Mouse (Mus musculus) midbrain, embryonic 11.5 days (tissue): ENCODE results near the gene Cfap44. TPM values are rescaled to one million over a fixed set of nuclear protein-coding genes. Genes with fewer than 3 reads are reported as not detected.

Source experiments
- ATAC-seq: fragments of 200-750 bp; cut with Nextera tagmentation; 2 replicates; pipeline ENCODE4 v1.8.0; 2017; ENCODE audit warnings: moderate TSS enrichment, moderate library complexity; ENCODE audit not compliant: low FRiP score
- DNase-seq: peaks from one replicate; pipeline ENCODE4 v3.0.0; 2015; ENCODE audit warnings: low spot score; ENCODE audit errors: missing footprints
- H3K27ac ChIP-seq: fragments of 300-500 bp; sonication (generic); 2 replicates; pipeline ENCODE4 v1.5.1; 2014; ENCODE audit warnings: low read depth, low read length
- H3K27me3 ChIP-seq: fragments of 300-500 bp; sonication (generic); 2 replicates; pipeline ENCODE4 v1.6.1; 2014; ENCODE audit warnings: mild to moderate bottlenecking, low read length, moderate library complexity, mixed read lengths; ENCODE audit not compliant: control insufficient read depth, insufficient read depth
- H3K36me3 ChIP-seq: fragments of 300-500 bp; sonication (generic); 2 replicates; pipeline ENCODE4 v1.6.1; 2014; ENCODE audit warnings: mild to moderate bottlenecking, low read length, moderate library complexity, mixed read lengths; ENCODE audit not compliant: control insufficient read depth, insufficient read depth
- H3K4me1 ChIP-seq: fragments of 300-500 bp; sonication (generic); 2 replicates; pipeline ENCODE4 v1.6.1; 2014; ENCODE audit warnings: low read length; ENCODE audit not compliant: control insufficient read depth, insufficient read depth
- H3K4me2 ChIP-seq: fragments of 300-500 bp; sonication (generic); 2 replicates; pipeline ENCODE4 v1.6.1; 2014; ENCODE audit warnings: mild to moderate bottlenecking, moderate library complexity
- H3K4me3 ChIP-seq: fragments of 300-500 bp; sonication (generic); 2 replicates; pipeline ENCODE4 v1.5.1; 2014; ENCODE audit warnings: low read depth, low read length
- H3K9ac ChIP-seq: fragments of 300-500 bp; sonication (generic); 2 replicates; pipeline ENCODE4 v1.6.1; 2014; ENCODE audit warnings: low read length
- H3K9me3 ChIP-seq: fragments of 300-500 bp; sonication (generic); 2 replicates; pipeline ENCODE4 v1.6.1; 2016; ENCODE audit warnings: low read length; ENCODE audit not compliant: control insufficient read depth
- WGBS: fragments of 180-500 bp; shearing (Covaris S2); extraction: QIAGEN DNeasy Blood & Tissue Kit; methylation state at CpG from one replicate; pipeline ENCODE4 v1.1.7; 2014; 5-methylcytosine and 5-hydroxymethylcytosine counted together
- polyA plus RNA-seq: library from polyadenylated mRNA; unstranded; fragments of >200 nt; fragmentation: Nextera tagmentation; extraction: Ambion mirVana; gene quantifications from 2 replicates; pipeline ENCODE4 v1.2.1, GENCODE M21; 2014

The Cfap44 gene
- polyA plus RNA-seq, 1 experiment from 2014 or later: 0.89 TPM

DNA sequence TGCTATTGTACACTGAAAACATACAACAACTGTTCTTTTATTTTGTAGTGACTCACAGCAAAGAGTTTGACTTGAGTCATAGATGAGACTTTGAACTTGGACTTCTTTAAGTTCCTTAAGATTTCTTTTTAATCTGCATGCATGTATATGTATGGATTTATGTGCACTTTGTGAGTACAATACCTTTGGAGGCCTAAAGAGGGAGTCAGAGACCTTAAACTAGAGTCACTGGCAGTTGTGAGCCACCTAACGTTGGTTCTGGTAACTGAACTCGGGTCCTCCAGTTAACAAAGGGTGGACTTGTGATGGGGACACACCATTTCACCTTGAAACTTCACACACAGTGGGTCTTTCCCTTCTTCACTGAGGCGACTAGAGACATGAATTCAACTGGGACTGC, 103.9 kb downstream of the Cfap44 start:
- H3K27ac ChIP-seq: no peak overlapping the region
- no peaks in the 10 kb centered on the region for H3K27me3 ChIP-seq
- no peak for ATAC-seq
- 89% methylated on average over 3 of the region's 3 CpGs for WGBS
- no peak overlapping the region for H3K4me2 ChIP-seq
- H3K9ac ChIP-seq: no peak overlapping the region
- H3K4me3 ChIP-seq: no peak overlapping the region
- no peaks in the 10 kb centered on the region for H3K9me3 ChIP-seq
- H3K4me1 ChIP-seq: no peaks in the 10 kb centered on the region
- no peak for DNase-seq
- peaks cover 61% of the 10 kb centered on the region for H3K36me3 ChIP-seq

GRCm38 (mm10) chr16:44501783-44502182, 107.2 kb downstream of the Cfap44 start:
- WGBS: 95% methylated on average over 10 of the region's 10 CpGs
- no peak for DNase-seq
- H3K36me3 ChIP-seq: peaks cover 60% of the 10 kb centered on the region
- no peak for ATAC-seq
- no peak overlapping the region for H3K9ac ChIP-seq
- H3K4me1 ChIP-seq: no peaks in the 10 kb centered on the region
- H3K9me3 ChIP-seq: no peaks in the 10 kb centered on the region
- no peak overlapping the region for H3K27ac ChIP-seq
- H3K4me2 ChIP-seq: no peak overlapping the region
- no peak overlapping the region for H3K4me3 ChIP-seq
- H3K27me3 ChIP-seq: no peaks in the 10 kb centered on the region

DNA sequence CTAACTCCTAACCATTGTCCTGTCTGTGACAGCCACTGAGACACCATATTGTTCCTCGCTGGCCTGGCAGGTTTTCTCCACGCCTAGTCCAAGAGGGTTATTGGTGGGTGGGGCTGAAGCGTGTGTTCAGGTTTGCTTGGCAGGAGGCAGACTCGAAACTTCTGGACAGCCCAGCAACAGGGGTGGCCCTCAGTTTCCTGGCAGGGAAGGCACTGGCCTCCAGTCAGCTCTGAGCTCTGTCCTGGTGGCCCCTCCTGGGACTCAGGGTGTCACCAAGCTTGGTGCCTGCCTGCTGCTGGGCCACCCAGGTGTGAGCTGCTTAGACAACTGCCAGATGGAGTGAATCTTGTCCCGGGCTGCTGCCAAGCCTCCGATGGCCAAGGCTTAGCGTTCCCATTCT, 107.7 kb downstream of the Cfap44 start:
- H3K9ac ChIP-seq: no peak overlapping the region
- no peaks in the 10 kb centered on the region for H3K27me3 ChIP-seq
- H3K4me1 ChIP-seq: no peaks in the 10 kb centered on the region
- WGBS: 86% methylated on average over 7 of the region's 7 CpGs
- no peak overlapping the region for H3K4me2 ChIP-seq
- DNase-seq: no peak
- no peak overlapping the region for H3K27ac ChIP-seq
- no peak overlapping the region for H3K4me3 ChIP-seq
- no peaks in the 10 kb centered on the region for H3K9me3 ChIP-seq
- ATAC-seq: no peak
- peaks cover 62% of the 10 kb centered on the region for H3K36me3 ChIP-seq

DNA sequence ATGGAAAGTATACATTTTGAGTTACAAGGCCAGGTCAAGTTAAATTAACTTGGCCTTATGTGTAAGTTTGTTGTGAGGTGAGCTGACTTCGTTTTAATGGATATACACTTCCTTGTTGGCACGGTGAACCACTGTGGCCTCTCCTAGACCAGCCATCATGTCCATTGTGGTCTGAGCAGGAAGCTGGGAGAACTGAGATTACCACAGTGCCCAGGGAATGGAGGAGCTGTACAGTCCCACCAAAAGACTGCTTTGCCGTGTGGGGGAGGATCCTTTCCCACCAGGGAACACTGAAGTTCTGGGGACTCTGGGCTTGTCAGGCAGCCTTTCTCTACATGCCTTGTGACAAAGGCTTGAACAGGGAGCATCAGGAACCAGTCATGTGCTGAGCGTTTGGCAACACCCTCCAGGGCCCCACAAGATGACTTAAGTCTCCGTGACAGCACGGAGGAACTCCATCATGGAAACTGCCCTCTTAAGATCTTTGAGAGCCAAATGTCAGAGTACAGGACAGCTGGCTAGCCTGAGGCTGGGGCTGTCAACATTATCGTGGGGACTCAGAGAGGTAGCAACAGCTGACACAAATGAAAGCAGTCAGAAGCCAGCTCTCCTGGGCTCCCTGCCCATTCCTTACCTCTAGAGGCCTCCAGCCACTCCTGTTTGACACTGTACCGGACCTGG, 108.4 kb downstream of the Cfap44 start:
- no peaks in the 10 kb centered on the region for H3K4me1 ChIP-seq
- no peaks in the 10 kb centered on the region for H3K27me3 ChIP-seq
- WGBS: 84% methylated on average over 8 of the region's 8 CpGs
- peaks cover 60% of the 10 kb centered on the region for H3K36me3 ChIP-seq
- H3K9ac ChIP-seq: no peak overlapping the region
- no peak for DNase-seq
- H3K9me3 ChIP-seq: no peaks in the 10 kb centered on the region
- no peak overlapping the region for H3K4me2 ChIP-seq
- no peak for ATAC-seq
- no peak overlapping the region for H3K27ac ChIP-seq
- no peak overlapping the region for H3K4me3 ChIP-seq

DNA sequence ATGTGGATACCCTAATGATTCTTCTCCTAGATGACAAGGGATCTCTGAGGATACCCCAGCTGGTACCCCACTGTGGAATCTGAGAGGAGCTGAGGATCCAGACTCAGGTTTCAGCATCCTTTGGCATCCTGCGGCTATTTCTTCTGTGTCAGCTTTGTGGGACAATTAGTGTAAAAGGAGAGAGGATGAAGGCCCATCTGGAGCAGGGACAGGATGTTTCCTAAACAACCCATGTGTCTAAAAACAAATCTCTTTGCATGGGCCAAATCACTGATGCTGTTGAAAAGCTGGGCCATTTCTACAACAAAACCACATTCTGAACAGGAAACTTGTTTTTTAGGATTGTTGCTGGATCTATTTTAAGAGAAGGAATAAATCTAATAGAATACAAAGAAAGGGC, 110.6 kb downstream of the Cfap44 start:
- H3K27ac ChIP-seq: no peak overlapping the region
- no peaks in the 10 kb centered on the region for H3K9me3 ChIP-seq
- no peaks in the 10 kb centered on the region for H3K4me1 ChIP-seq
- H3K27me3 ChIP-seq: no peaks in the 10 kb centered on the region
- 92% methylated on average over 1 of the region's 1 CpGs for WGBS
- peaks cover 49% of the 10 kb centered on the region for H3K36me3 ChIP-seq
- H3K4me3 ChIP-seq: no peak overlapping the region
- DNase-seq (no peak), ATAC-seq (no peak)
- H3K9ac ChIP-seq: no peak overlapping the region
- no peak overlapping the region for H3K4me2 ChIP-seq

GRCm38 (mm10) chr16:44507027-44507929, 112.7 kb downstream of the Cfap44 start:
- ATAC-seq: peak; percentile 40; the same call in 1 of the 2 replicates
- no peak overlapping the region for H3K9ac ChIP-seq
- H3K9me3 ChIP-seq: no peaks in the 10 kb centered on the region
- no peaks in the 10 kb centered on the region for H3K27me3 ChIP-seq
- 75% methylated on average over 10 of the region's 10 CpGs for WGBS
- no peak for DNase-seq
- H3K4me1 ChIP-seq: no peaks in the 10 kb centered on the region
- no peak overlapping the region for H3K4me3 ChIP-seq
- no peak overlapping the region for H3K4me2 ChIP-seq
- no peak overlapping the region for H3K27ac ChIP-seq
- H3K36me3 ChIP-seq: peaks cover 34% of the 10 kb centered on the region

- ATAC-seq (no peak), DNase-seq (no peak)
- H3K4me3 ChIP-seq: no peak overlapping the region
- WGBS: 88% methylated on average over 5 of the region's 5 CpGs
- no peaks in the 10 kb centered on the region for H3K4me1 ChIP-seq
- no peak overlapping the region for H3K27ac ChIP-seq
- H3K9ac ChIP-seq: no peak overlapping the region
- H3K9me3 ChIP-seq: no peaks in the 10 kb centered on the region
- H3K36me3 ChIP-seq: peaks cover 30% of the 10 kb centered on the region
- H3K27me3 ChIP-seq: no peaks in the 10 kb centered on the region
- no peak overlapping the region for H3K4me2 ChIP-seq
Observed at GRCm38 (mm10) chr16:44508025-44508424, 113.4 kb downstream of the Cfap44 start.

- no peak for ATAC-seq
- H3K4me3 ChIP-seq: no peak overlapping the region
- H3K9ac ChIP-seq: no peak overlapping the region
- no peaks in the 10 kb centered on the region for H3K27me3 ChIP-seq
- no peak overlapping the region for H3K4me2 ChIP-seq
- H3K27ac ChIP-seq: no peak overlapping the region
- no peak for DNase-seq
- H3K9me3 ChIP-seq: no peaks in the 10 kb centered on the region
- peaks cover 28% of the 10 kb centered on the region for H3K36me3 ChIP-seq
- 95% methylated on average over 13 of the region's 13 CpGs for WGBS
- H3K4me1 ChIP-seq: no peaks in the 10 kb centered on the region
Observed at GRCm38 (mm10) chr16:44508772-44509171, 114.2 kb downstream of the Cfap44 start.
